Mouse (Mus musculus): Measurements from ENCODE around the gene Kif26b. TPM values are rescaled to one million over a fixed set of nuclear protein-coding genes. Genes with fewer than 3 reads are reported as not detected.
A peak's percentile ranks its signal among the peaks of the same experiment; 100 is the strongest.

The Kif26b gene
- polyA plus RNA-seq (2014; fragmentation: Nextera tagmentation; extraction: Ambion mirVana) = 2.7 TPM in 2 replicates

GRCm38 (mm10) chr1:178528431-178529351 lies at the start of gene Kif26b:
Kif26b (plus strand) TSS chr1:178529125.
- ATAC-seq (replicated peaks; ENCODE audit: low FRiP score) (peak; percentile 25; the same call in 1 of the 2 replicates), DNase-seq (ENCODE audit: low spot score) (peak; percentile 67)
- Histone ChIP-seq H3K36me3 (ENCODE audit: control insufficient read depth, insufficient read depth, low read length) (no peaks in the 10 kb centered on the region), H3K27ac (ENCODE audit: low read depth, low read length) (no peak within 1 kb of the TSS; the same call in 1 of the 2 replicates), H3K9me3 (ENCODE audit: control insufficient read depth, low read length) (no peaks in the 10 kb centered on the region), H3K9ac (ENCODE audit: low read depth, low read length) (peak within 1 kb of the TSS; percentile 7), H3K4me3 (ENCODE audit: low read depth, low read length) (peak within 1 kb of the TSS; percentile 61), H3K4me2 (peak within 1 kb of the TSS; percentile 97), H3K4me1 (replicated peaks; ENCODE audit: control insufficient read depth, insufficient read depth, low read length) (peaks cover 15% of the 10 kb centered on the region), H3K27me3 (replicated peaks; ENCODE audit: control insufficient read depth, insufficient read depth, low read length) (peaks cover 50% of the 10 kb centered on the region)
- under 1% methylated on average over 87 of the region's 92 CpGs for WGBS

DNA sequence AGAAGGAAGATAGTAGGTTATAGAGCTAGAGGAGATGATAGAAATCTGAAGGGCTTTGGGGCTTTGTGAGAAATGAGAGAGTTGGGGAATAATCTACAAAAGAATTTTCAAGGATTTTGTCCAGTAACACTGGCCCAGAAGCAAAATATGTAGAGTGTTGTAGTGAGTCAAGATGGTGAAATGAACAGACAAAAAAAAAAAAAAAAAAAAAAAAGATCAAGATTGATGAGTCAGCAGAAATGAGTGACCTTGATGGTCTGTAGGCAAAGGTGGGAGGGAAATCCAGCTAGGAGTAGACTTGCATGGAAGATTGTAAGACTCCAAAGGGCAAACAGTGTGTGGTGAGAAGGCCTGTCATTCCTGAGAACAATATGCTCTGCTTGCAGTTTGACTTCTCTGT lies 45.1 kb upstream of the Kif26b start:
- Histone ChIP-seq H3K27ac (ENCODE audit: low read depth, low read length) (no peak overlapping the region), H3K4me1 (replicated peaks; ENCODE audit: control insufficient read depth, insufficient read depth, low read length) (no peaks in the 10 kb centered on the region), H3K4me2 (no peak overlapping the region), H3K9me3 (ENCODE audit: control insufficient read depth, low read length) (no peaks in the 10 kb centered on the region), H3K4me3 (ENCODE audit: low read depth, low read length) (no peak overlapping the region), H3K27me3 (replicated peaks; ENCODE audit: control insufficient read depth, insufficient read depth, low read length) (no peaks in the 10 kb centered on the region), H3K36me3 (ENCODE audit: control insufficient read depth, insufficient read depth, low read length) (no peaks in the 10 kb centered on the region), H3K9ac (ENCODE audit: low read depth, low read length) (no peak overlapping the region)
- no peak for ATAC-seq (replicated peaks; ENCODE audit: low FRiP score)
- no peak for DNase-seq (ENCODE audit: low spot score)

DNA sequence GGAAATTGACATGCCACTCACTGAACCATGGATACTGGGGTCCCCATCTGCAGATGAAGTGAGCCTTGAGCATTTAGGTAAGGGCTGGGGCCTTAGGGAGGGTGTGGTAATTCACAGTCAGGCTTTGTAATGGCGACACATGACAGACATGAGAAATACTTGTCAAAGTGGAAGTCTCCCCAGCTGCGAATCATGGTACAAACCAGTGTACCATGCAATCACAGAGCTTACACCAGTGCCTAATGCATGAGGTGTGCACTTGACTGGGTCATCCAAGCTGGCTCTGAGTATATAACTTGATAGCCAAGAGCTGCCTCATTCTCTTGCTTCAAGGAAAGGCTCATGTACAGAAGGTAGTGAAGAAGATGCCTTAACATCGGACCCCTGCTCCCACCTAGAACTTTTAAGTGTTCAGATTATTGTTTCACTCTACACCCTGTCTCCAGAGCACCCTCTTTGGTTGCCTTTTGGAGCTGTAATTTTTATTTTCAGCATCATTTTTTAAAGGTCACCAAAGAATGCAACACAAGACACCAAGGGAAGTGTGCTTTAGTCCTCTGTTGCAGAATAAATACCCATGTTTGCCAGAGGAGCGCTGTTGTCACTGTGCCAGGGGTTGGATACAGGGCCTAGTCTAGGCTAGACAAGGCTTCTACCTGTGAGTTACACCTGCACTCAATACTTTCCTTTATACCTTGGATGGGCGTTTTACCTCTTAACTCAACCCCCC lies 43.6 kb upstream of the Kif26b start:
- no peak for DNase-seq (ENCODE audit: low spot score)
- Histone ChIP-seq H3K4me1 (replicated peaks; ENCODE audit: control insufficient read depth, insufficient read depth, low read length) (no peaks in the 10 kb centered on the region), H3K36me3 (ENCODE audit: control insufficient read depth, insufficient read depth, low read length) (no peaks in the 10 kb centered on the region), H3K9me3 (ENCODE audit: control insufficient read depth, low read length) (no peaks in the 10 kb centered on the region), H3K9ac (ENCODE audit: low read depth, low read length) (no peak overlapping the region), H3K27ac (ENCODE audit: low read depth, low read length) (no peak overlapping the region), H3K4me3 (ENCODE audit: low read depth, low read length) (no peak overlapping the region), H3K27me3 (replicated peaks; ENCODE audit: control insufficient read depth, insufficient read depth, low read length) (no peaks in the 10 kb centered on the region), H3K4me2 (no peak overlapping the region)
- no peak for ATAC-seq (replicated peaks; ENCODE audit: low FRiP score)
- WGBS = 72% methylated on average over 5 of the region's 5 CpGs

- Histone ChIP-seq H3K27me3 (replicated peaks; ENCODE audit: control insufficient read depth, insufficient read depth, low read length) (no peaks in the 10 kb centered on the region), H3K4me3 (ENCODE audit: low read depth, low read length) (no peak overlapping the region), H3K36me3 (ENCODE audit: control insufficient read depth, insufficient read depth, low read length) (no peaks in the 10 kb centered on the region), H3K9me3 (ENCODE audit: control insufficient read depth, low read length) (no peaks in the 10 kb centered on the region), H3K27ac (ENCODE audit: low read depth, low read length) (no peak overlapping the region), H3K4me1 (replicated peaks; ENCODE audit: control insufficient read depth, insufficient read depth, low read length) (no peaks in the 10 kb centered on the region), H3K4me2 (no peak overlapping the region), H3K9ac (ENCODE audit: low read depth, low read length) (no peak overlapping the region)
- 76% methylated on average over 5 of the region's 5 CpGs for WGBS
- DNase-seq (ENCODE audit: low spot score) (no peak), ATAC-seq (replicated peaks; ENCODE audit: low FRiP score) (no peak)
These were observed 43.1 kb upstream of the Kif26b start for GRCm38 (mm10) chr1:178485868-178486220.

- ATAC-seq (replicated peaks; ENCODE audit: low FRiP score) (no peak), DNase-seq (ENCODE audit: low spot score) (no peak)
- Histone ChIP-seq H3K9me3 (ENCODE audit: control insufficient read depth, low read length) (no peaks in the 10 kb centered on the region), H3K4me1 (replicated peaks; ENCODE audit: control insufficient read depth, insufficient read depth, low read length) (no peaks in the 10 kb centered on the region), H3K4me2 (no peak overlapping the region), H3K27me3 (replicated peaks; ENCODE audit: control insufficient read depth, insufficient read depth, low read length) (no peaks in the 10 kb centered on the region), H3K36me3 (ENCODE audit: control insufficient read depth, insufficient read depth, low read length) (no peaks in the 10 kb centered on the region), H3K4me3 (ENCODE audit: low read depth, low read length) (no peak overlapping the region), H3K27ac (ENCODE audit: low read depth, low read length) (no peak overlapping the region), H3K9ac (ENCODE audit: low read depth, low read length) (no peak overlapping the region)
- WGBS = 78% methylated on average over 5 of the region's 5 CpGs
These were observed 42.1 kb upstream of the Kif26b start for GRCm38 (mm10) chr1:178486828-178487227.

DNA sequence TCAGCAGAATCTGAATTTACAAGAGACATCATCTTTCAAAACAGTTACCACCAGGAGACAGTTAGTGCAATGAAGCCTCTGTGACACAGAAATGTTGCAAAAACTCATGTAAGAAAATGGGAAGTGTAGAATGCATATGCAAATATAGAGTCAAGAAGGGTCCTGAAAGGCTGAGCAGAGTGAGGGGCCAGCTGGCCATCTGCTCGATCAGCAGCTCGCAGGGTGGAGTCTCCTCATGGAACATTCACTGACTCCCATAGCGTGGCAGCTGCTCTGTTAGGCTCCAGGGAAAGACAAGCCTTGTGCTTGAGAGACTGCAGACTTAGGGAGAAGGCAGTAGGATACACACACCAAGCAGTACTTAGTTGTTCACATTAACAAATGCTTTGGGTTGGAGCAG lies 39.8 kb upstream of the Kif26b start:
- Histone ChIP-seq H3K4me3 (ENCODE audit: low read depth, low read length) (no peak overlapping the region), H3K9ac (ENCODE audit: low read depth, low read length) (no peak overlapping the region), H3K4me2 (no peak overlapping the region), H3K27ac (ENCODE audit: low read depth, low read length) (no peak overlapping the region), H3K4me1 (replicated peaks; ENCODE audit: control insufficient read depth, insufficient read depth, low read length) (no peaks in the 10 kb centered on the region), H3K36me3 (ENCODE audit: control insufficient read depth, insufficient read depth, low read length) (no peaks in the 10 kb centered on the region), H3K27me3 (replicated peaks; ENCODE audit: control insufficient read depth, insufficient read depth, low read length) (no peaks in the 10 kb centered on the region), H3K9me3 (ENCODE audit: control insufficient read depth, low read length) (no peaks in the 10 kb centered on the region)
- WGBS = 41% methylated on average over 3 of the region's 3 CpGs
- ATAC-seq (replicated peaks; ENCODE audit: low FRiP score) (no peak), DNase-seq (ENCODE audit: low spot score) (no peak)

DNA sequence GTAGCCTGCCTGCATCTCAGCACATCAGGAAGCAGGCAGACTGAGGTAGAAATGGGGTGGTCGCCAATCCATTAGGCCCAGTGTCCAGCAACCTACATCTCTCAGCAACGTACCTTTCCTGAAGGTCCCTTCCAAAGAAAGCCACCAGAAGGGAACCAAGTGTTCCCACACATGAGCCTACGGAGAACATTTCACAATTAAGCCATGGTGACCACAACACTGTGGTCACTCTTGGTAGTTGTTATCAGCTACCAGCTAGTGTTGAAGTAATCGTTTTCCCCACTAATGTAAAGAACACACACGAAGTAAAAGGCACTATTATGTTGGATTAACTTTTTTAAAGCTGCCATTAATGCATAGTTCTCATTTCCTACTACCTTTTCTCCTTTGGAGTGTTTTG lies 37.2 kb upstream of the Kif26b start:
- H3K4me3 ChIP-seq (ENCODE audit: low read depth, low read length) = no peak overlapping the region
- WGBS = 55% methylated on average over 5 of the region's 5 CpGs
- no peak for ATAC-seq (replicated peaks; ENCODE audit: low FRiP score)
- no peak overlapping the region for H3K4me2 ChIP-seq
- H3K36me3 ChIP-seq (ENCODE audit: control insufficient read depth, insufficient read depth, low read length) = no peaks in the 10 kb centered on the region
- no peak overlapping the region for H3K9ac ChIP-seq (ENCODE audit: low read depth, low read length)
- no peaks in the 10 kb centered on the region for H3K4me1 ChIP-seq (replicated peaks; ENCODE audit: control insufficient read depth, insufficient read depth, low read length)
- H3K9me3 ChIP-seq (ENCODE audit: control insufficient read depth, low read length) = no peaks in the 10 kb centered on the region
- no peaks in the 10 kb centered on the region for H3K27me3 ChIP-seq (replicated peaks; ENCODE audit: control insufficient read depth, insufficient read depth, low read length)
- no peak for DNase-seq (ENCODE audit: low spot score)
- no peak overlapping the region for H3K27ac ChIP-seq (ENCODE audit: low read depth, low read length)

GRCm38 (mm10) chr1:178492493-178492892 lies 36.4 kb upstream of the Kif26b start:
- Histone ChIP-seq H3K4me3 (ENCODE audit: low read depth, low read length) (no peak overlapping the region), H3K36me3 (ENCODE audit: control insufficient read depth, insufficient read depth, low read length) (no peaks in the 10 kb centered on the region), H3K9ac (ENCODE audit: low read depth, low read length) (no peak overlapping the region), H3K4me2 (no peak overlapping the region), H3K9me3 (ENCODE audit: control insufficient read depth, low read length) (no peaks in the 10 kb centered on the region), H3K4me1 (replicated peaks; ENCODE audit: control insufficient read depth, insufficient read depth, low read length) (no peaks in the 10 kb centered on the region), H3K27ac (ENCODE audit: low read depth, low read length) (no peak overlapping the region), H3K27me3 (replicated peaks; ENCODE audit: control insufficient read depth, insufficient read depth, low read length) (no peaks in the 10 kb centered on the region)
- 46% methylated on average over 2 of the region's 2 CpGs for WGBS
- no peak for DNase-seq (ENCODE audit: low spot score)
- ATAC-seq (replicated peaks; ENCODE audit: low FRiP score) = no peak

Measured in liver, embryonic 11.5 days (tissue).